Mouse (Mus musculus) activated CD4-positive, CD25-positive, alpha-beta regulatory T cell, adult 4 months (primary cell): Measurements from ENCODE around the gene Erich4. TPM values are rescaled to one million over a fixed set of nuclear protein-coding genes. Genes with fewer than 3 reads are reported as not detected.
A peak's percentile ranks its signal among the peaks of the same experiment; 100 is the strongest.

Experiments
- ATAC-seq: one replicate; pipeline ENCODE4 v1.8.0; 2017
- polyA plus RNA-seq, 2 experiments: library from polyadenylated mRNA; unstranded; fragments of 100-300 nt; shearing (Covaris generic); gene quantifications; one replicate each; pipeline ENCODE4 v1.2.1; 2017

The Erich4 gene
- polyA plus RNA-seq, 2 experiments from 2014 or later, result not detected

DNA sequence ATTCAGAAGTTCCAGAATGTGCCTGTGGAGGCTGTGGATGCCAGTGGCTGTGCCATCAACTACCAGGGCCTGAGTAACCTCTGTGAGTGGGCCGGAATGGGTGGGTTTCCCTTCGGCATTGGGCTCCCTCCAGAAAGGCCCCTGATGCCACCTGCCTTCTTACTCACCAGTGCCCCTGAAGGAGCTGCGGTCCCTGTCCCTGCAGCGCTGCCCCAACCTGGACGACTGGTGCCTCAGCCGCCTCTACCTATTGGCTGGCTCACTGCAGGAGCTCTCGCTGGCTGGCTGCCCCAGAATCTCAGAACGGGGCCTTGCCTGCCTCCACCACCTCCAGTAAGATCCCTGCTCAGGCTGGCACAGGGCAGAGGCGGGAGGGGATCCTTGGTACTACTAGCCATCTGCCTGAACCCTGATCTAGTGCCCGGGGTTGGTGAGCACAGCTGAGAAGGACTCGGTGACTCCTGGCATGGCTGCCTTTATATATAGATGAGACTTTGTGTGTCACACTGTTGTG, 8.2 kb upstream of the Erich4 start:
- ATAC-seq, result no peak

DNA sequence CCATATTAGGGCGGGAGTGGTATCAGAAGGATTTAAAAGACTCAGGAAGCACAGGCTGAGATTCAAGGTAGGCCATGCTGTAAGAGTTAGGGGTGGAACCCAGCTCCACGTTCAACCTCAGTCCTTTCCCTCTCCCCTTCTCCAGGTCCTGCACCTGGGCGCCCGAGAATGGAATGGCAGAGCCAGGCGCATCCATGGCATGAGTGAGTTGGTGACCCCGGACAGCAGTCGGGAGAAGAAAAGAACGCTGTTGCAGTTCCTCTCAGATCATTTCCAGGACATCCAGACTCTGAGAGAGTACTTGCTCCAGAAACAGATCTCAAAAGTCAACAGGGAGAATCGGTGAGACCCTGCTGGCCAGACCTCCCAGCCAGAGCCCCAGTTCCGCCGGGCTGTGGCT, 5.1 kb upstream of the Erich4 start:
- no peak for ATAC-seq

DNA sequence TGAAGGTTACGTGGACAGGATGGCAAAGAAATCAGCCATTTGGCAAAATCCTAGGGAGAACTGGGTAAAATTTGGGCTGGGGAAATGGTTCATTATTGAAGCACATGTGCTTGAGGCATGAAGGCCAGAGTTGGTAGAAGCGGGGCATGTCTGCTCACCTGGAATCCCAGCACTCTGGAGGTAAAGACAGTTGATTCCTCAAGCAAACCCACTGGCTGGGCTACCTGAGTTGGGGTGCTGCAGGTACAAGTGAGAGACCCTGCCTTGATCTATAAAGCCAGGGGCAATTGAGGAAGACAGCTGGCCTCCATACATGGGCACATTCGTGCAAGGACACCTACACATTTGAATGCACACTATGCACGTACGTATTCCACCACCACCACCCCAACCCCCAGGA, 4.4 kb upstream of the Erich4 start:
- ATAC-seq, result no peak

DNA sequence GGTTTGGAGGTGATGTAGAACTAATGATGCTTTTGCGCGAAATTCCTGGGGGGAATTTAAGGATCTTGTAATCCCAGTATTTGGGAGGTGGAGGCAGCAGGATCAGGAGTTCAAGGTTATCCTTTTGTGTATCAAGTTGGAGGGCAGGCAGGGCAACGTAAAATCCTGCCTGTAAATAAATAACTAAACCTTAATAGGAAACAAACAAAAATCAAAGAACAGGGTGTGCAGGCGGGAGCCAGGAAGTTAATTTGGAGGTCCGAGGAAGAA, 4.0 kb upstream of the Erich4 start:
- no peak for ATAC-seq

DNA sequence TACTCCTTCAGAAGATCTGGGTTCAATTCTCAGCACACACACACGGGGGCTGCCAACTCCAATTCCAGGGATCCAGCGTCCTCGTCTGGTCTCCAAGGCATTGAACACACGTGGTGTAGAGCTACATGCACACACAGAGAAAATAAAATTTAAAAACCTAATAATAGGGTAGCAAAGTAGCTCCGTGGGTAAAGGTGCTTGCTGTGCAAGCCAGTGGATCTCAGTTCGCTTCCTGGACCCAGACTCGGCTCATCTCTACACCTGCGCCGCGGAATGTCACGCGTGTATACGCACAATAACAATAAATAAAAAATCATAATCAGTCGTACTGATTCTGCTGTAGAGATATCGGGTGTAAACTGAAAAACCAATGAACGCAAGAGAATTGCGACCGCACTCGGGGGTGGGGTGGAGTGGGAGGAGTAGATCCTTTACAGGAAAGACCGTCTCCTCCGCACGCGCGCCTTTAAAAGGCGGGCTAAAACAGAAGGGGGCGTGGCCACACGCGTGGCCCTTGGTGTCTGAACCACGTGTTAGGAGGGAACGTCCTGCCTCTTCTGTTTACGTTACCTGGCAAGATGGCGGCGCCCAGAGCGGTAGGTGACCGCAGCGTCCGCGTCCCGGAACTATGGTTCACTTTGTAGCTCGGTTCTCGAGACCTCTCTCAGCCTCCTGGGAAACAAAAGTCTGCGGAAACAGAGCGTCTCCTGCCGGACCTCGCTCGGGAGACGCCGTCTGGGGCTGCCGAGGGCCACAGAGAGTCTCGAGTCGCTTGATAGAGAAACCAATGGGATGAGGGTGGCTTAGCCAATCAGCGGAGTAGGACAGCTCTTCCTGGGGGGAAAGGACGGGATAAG, 3.4 kb upstream of the Erich4 start, which contains the start of gene Dmac2:
Gene Dmac2 (plus strand): TSS at position 550 of the 857 bp plus-strand sequence.
- peak; percentile 97 for ATAC-seq

DNA sequence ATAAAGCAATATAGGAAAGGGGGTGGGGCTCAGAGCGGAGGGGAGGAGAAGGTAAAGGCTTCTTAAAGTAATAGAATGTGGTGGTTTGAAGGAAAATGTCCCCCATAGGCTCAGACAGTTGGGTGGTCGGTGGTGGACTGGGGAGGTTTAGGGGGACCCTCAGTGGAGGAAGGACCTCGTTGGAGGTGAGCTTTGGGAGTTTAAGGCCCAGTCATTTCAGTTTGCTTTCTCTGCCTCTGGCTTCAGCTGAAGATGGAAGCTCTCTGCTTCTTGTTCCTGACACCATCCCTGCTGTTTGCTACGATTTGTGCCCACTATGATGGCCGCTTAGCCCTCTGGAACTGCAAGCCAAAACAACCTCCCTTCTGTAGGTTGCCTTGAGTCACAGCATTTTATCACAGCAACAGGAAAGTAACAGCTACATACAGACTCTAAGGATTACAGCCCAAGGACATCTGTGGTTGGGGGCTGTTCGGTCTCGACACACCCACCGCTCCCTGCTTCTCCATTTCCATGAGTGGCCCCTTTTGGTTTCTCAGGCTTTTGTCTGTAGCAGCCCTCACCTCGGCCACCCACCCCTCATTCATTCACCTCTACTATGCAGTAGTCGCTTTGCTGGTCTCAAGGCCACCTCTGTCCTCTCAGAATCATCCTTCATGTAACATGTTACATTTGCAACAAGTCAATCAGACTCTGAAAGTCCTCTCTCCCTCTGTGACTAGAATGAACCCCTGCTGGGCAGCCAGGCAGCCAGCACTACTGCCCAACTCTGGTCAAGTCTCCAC, 1.9 kb upstream of the Erich4 start:
- ATAC-seq, result no peak

DNA sequence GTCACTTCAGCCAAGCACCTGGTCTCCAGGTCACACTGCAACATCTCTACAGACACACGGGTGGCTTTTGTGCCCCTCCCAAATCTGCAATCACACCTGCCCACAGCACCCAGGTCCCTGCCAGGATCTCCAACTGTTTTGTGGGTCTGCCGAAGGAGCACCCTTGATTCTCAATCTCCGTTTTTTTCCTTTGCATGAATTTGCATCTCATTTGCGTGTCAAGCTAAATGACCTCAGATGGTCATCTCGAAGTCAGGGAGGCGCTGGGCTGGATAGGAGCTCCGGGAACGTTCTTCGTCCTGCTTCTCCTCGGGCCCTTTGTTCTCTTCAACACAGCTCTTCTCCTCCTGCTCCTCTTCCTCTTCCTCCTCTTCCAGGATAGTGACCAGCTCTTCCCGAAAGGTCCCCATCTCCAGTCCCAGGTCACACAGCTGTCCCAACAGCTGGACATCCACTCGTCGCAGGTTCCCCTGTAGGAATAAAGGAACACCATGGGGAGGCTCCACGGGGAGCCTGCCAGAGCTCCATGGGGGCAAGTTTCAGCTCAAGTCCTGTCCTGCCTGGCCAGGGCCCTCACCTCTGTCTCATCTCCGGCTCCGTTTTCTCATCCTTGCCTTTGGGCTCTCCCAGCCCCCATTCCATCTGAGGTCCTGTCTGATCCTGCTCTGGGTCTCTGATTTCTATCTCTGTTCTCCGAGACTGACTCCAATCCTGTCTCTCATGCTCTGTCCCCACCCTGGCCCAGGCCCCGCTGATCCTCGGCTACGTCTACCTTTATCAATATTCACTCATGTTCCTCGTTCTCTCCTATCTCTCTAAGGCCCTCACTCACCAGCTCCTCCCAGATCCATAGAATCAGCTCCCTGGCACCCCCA, 624 bp downstream of the Erich4 start:
- ATAC-seq, result no peak

DNA sequence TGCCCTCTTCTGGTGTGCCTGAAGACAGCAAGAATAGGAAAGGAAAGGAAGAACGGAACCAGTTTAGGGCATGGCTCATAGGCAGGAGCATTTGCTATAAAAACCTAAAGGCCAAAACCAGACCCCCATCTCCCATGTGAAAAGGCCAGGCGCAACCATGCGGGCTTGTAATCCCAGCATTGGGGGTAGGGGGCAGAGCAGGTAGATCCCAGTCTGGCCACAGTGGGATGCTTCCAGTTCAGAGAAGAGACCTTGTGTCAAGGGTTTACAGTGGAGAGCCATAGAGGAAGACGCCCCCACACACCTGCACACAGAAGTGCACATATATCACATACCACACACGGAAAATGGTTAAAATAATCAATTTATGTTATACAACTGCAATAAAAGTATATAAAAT, 1.6 kb downstream of the Erich4 start:
- ATAC-seq, result no peak

DNA sequence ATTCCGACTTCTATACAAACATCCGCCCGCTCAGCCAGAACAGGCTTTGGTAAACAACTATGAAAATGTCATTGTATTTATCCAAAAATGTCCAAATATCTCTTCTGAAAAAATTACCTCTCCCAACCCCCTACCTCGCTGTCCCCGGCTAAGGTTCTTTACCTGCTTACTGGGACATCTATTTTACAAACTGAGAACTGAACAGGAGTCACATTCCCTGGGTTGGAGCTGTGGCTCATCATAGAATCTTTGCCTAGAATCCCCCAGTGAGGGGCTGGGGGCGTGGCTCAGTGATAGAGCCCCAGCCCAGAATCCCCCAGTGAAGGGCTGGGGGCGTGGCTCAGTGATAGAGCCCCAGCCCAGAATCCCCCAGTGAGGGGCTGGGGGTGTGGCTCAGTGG, 4.2 kb downstream of the Erich4 start:
- no peak for ATAC-seq

DNA sequence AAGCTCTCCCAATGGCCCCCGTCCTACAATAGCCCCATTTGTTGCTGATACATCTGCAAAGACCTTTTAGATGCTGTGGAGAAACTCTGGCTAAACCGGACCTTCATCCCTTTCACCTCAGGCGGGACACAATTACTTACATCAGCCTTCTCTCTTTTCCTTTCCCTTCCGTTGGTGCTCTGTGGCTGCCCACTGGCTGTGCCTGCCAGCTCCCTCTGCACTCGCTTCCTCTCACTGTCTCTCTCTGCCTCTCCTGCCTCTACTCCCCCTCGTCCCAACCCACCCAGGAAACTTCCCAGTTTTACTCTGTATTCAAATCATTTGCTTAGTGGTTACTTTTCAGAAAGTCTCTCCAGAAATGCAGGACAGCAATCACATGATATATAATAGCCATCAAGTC, 5.6 kb downstream of the Erich4 start:
- no peak for ATAC-seq

DNA sequence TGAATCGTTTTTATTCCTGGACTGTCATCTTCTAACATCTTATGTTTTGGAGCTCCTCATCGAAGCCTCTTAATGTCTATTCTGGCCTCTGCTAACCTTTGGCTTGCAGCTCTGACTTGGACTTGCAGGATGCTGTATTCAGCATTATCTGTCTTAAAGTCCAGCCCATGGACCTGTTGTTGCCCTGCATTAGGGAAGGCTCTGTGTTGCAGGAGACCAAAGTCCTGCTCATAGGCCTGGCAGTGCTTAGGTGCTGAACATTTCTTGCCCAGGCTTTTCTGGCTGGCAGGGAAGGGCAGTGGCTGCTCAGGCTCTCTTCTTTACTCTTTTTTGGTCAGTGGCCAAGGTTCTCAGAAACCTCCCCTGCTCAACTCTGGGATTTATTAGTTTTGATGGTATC, 8.5 kb downstream of the Erich4 start:
- no peak for ATAC-seq

DNA sequence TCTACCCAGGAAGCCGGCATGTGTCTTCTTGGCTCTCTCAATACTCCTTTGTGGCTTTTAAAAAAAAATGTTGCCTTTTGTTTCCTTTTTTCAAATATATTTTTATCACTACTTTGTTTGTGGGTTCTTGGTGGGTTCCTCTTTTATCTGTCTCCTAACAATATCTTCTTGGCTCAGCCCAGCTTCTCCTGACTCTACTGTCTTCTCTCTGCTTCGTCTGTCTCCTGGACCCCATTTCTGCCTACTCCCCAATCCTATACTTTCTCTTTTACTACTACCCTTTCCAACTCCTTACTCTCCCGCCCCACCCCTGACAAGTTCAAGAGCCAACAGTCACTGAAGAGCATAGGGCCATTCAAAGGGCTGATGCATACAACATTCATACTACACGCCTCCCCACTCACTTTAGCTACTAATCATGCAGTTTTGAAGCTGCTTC, 9.0 kb downstream of the Erich4 start:
- no peak for ATAC-seq

DNA sequence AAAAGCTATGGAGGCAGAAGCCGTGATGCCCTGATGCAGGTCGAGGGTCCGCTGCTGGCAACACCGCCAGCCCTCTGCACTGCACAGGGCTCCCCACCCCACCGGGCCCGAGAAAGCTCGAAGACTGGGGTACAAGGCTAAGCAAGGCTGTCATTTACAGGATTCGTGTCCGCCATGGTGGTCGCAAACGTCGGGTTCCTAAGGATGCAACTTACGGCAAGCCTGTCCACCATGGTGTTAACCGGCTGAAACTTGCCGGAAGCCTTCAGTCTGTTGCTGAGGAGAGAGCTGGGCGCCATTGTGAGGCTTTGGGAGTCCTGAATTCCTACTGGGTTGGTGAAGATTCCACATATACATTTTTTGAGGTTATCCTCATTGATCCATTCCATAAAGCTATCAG, 14.3 kb downstream of the Erich4 start:
- no peak for ATAC-seq

DNA sequence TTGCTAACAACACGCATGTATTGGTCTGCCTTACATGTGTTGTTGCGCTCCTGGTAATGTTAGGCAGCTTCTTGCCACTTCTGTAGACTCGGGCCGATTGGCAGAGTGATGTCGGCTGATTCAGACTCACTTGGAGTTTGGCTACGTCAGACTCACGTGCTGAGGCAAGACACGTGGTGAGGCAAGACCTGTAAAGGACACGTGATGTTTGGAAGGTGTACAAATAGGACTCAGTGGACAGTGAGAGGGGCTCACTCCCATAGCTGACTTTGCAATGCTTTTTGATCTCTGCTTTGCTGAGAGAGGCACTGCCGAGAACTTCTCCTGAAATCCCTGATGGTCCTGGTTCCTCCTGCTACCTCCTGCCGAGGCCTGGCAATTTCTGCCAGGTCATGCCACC, 15.0 kb downstream of the Erich4 start:
- ATAC-seq, result no peak

DNA sequence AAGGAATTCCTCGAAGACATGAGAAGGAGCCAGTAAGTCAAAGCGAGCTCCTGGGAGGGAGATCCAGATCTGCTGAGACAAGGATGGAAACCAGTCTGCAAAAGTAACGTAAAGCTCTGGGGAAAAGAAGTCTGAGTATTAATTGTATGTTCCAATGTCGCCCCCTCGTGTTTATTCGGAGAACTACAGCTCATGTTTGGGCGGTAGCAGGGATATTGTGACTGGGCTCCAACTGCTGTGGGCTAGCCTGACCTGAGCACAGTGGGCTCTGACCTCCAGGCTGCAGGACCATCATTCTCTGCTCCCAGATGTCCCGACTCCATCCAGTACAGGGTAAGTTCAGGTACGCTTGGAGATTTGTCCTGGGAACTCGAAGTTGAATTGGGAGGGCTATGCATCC, 16.0 kb downstream of the Erich4 start:
- no peak for ATAC-seq

DNA sequence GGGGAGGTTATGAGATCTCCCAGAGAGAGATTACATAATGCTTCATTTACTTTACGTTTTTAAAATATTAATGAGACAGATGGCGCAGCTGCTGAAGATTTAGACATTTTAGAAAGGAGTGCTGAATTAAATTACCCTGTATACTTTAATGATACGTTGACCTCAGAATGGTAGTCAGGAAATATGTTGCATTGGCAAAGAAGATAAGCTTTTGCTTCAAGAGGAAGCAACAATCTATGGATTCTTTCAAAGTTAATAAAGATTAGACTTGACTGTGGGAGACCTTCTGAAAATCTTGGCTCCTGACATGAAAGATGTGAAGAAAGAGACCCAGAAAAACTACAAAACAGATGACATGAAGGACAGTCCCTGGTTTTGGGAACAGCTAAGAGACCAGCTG, 21.8 kb downstream of the Erich4 start:
- ATAC-seq, result no peak

DNA sequence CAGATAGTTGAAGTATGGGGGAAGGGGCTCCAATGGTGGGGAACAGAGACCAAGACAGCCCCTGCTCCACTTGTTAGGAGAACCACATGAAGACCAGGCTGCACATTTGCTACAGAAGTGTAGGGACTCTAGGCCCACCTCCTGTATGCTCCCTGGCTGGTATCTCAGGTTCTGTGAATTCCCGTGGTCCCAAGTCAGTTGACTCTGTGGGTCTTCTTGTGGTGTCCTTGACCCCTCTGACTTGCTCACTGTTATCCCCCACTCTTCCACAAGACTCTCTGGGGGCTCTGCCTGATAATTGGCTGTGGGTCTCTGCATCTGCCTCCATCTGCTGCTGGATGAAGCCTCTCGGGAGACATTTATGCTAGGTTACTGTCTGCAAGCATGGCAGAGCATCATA, 24.5 kb downstream of the Erich4 start:
- ATAC-seq, result no peak

DNA sequence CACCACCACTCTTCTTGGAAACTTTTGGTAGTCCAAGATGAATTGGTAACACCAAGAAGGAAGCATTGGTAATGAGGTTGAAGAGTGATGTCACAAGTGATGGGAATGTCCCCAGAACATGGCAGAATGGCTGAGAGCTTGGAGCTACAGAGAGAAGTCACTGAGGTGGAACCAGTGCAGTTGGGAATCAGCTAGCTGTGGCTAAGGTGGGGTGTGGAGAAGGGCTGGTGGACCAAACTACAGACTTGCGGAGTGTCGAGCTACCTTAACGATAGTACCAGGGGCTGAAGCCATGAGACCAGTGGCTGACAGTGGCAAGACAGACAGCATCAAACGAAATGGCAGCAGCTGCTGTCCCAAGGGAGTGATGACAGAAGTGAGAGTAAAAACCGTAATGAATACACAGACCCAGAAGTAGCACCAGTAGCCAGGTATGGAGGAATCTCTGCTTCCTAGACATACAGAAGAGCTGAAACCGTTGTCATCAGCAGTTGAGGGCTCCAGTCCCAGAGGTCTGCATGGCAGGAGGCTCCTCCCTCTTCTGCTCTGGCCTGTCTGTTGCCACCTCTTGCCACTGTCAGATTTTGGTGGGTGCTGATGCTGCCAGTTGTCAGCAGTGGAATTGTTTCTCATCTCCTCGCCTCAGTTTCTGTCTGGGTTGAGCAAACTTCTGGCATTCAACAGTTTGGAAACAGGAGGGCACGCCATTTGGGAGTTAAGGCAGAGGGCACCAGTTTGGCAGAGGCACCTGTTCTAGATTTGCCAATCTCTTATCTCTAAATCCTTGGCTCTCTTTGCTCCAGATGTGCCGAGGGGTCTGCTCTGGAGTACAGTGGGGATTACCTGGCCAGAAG, 30.1 kb downstream of the Erich4 start:
- no peak for ATAC-seq

DNA sequence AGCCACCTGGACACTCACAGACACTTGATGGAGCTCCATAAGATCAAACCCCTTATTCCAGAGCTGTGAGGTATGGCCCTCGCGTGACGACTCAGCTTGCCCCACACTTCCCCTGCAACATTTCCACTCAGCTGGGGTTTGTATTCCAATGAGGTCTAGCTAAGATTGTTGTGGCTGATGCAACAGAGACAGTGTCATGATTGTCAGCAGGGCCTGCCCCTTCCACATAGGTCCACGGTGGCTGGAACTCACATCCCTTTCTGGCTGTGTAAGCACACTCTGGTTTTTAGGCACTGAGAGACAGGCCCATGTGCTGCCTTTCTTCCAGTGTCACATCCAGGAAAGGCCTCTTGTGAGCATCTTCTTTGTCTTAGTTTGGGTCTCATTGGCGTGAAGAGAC, 31.0 kb downstream of the Erich4 start:
- ATAC-seq, result no peak

DNA sequence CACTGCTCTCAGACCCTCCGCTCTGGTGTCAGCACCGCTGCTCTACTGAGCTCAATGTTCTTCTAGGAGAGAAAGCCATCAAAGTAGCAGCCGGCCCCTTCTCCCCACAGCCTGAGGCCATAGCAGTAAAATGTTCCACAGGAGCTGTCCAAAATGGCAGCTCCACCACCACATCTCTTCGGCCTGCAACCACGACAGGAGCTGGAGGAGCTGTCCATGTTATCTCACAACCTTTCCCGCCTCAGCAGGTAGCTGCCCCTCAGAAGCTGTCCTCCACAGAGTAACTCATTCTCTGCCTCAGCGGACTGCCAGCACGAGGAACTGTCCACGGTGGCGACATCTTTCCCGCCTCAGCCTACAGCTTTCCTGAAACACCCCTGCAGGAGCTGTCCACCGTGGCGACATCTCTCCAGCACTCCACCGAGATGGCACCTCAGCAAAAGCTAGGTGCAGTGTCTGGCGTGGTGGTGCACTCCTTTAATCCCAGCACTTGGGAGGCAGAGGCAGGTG, 33.3 kb downstream of the Erich4 start:
- no peak for ATAC-seq

DNA sequence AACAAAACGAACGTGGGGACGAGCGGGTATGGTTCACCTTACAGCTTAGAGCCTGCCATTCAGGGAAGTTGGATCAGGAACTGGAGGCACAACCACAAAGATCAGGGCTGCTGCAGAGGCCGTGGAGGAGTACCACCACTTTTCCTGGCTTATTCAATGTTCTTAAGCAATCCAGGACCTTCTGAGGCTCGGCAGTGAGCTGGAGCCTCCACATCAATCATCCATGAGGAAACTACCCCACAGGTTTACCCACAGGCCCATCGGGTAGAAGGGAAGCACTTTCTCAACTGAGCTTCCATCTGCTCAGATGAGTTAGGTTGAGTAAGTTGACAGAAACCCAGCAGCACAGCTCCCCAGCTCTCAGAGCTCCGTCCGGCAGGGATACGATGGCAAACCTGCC, 36.3 kb downstream of the Erich4 start:
- ATAC-seq, result no peak
